Comparison of ENCODE assay signal across 13 mouse cellular contexts in genomic region chr6:85017011-85017410, GRCm38 (mm10). TPM values are rescaled to one million over a fixed set of nuclear protein-coding genes. Genes with fewer than 3 reads are reported as not detected.
DNase-seq lines count a peak whose midpoint lies in the region; ATAC-seq and TF ChIP-seq lines count a peak whose summit lies in the region.
"Had no signal": no experiment of that assay in that cellular context is flagged by ENCODE, and none has a peak within 500 bp of the region (broad histone marks: within the 10 kb centered on the region; RNA-seq: fewer than 3 reads in every experiment).

No protein-coding gene starts in this region.

- H3K4me1 ChIP-seq in cerebellum, adult 2 months (ENCODE audit: control insufficient read depth, insufficient read depth, low read length): no peaks in the 10 kb centered on the region
- no peaks in the 10 kb centered on the region for H3K4me1 ChIP-seq in kidney, postnatal 0 days (replicated peaks; ENCODE audit: insufficient read depth, low read length)
- no peaks in the 10 kb centered on the region for H3K4me1 ChIP-seq in CH12.LX (ENCODE audit: control insufficient read depth in 1 of 2, insufficient read depth in 2 of 2)
- H3K4me1 ChIP-seq in embryonic facial prominence, embryonic 14.5 days (ENCODE audit: control insufficient read depth, insufficient read depth, low read length): no peaks in the 10 kb centered on the region
- H3K4me1 ChIP-seq: hindbrain, embryonic 10.5 days; limb, embryonic 15.5 days had no signal

- no peak overlapping the region for H3K4me3 ChIP-seq in cerebellum, adult 2 months (replicated peaks; ENCODE audit: insufficient read depth, low read depth, low read length)
- H3K4me3 ChIP-seq in kidney, postnatal 0 days (replicated peaks; ENCODE audit: low read depth, low read length): no peak overlapping the region
- H3K4me3 ChIP-seq in CH12.LX (replicated peaks in 1 of 3; ENCODE audit: low read depth in 2 of 3, low read length in 2 of 3, poor library complexity in 1 of 3): no peak overlapping the region
- H3K4me3 ChIP-seq in embryonic facial prominence, embryonic 14.5 days (ENCODE audit: low read depth, low read length): no peak overlapping the region
- H3K4me3 ChIP-seq: hindbrain, embryonic 10.5 days; limb, embryonic 15.5 days had no signal

- no peaks in the 10 kb centered on the region for H3K27me3 ChIP-seq in cerebellum, adult 2 months (ENCODE audit: control insufficient read depth, insufficient read depth, low read length)
- no peaks in the 10 kb centered on the region for H3K27me3 ChIP-seq in kidney, postnatal 0 days (ENCODE audit: insufficient read depth, low read length)
- H3K27me3 ChIP-seq in CH12.LX (replicated peaks): no peaks in the 10 kb centered on the region
- H3K27me3 ChIP-seq in embryonic facial prominence, embryonic 14.5 days (replicated peaks; ENCODE audit: control insufficient read depth, insufficient read depth, low read length): no peaks in the 10 kb centered on the region
- H3K27me3 ChIP-seq: limb, embryonic 15.5 days had no signal

- TF ChIP-seq CTCF in cerebellum, adult 2 months (IDR thresholded peaks at IDR 0.05; ENCODE audit: borderline replicate concordance, insufficient read depth, low read depth, low read length): 0 out of 2 replicates have a peak, but pooled peaks have one; percentile 14
- TF ChIP-seq CTCF in kidney, postnatal 0 days (IDR thresholded peaks at IDR 0.05; ENCODE audit: low read depth): peak; percentile 76
- TF ChIP-seq CTCF in CH12.LX (conservative IDR thresholded peaks at IDR 0.05 in 1 of 2, IDR thresholded peaks at IDR 0.05 in 1 of 2; ENCODE audit: low read depth in 2 of 2, low read length in 2 of 2): peak in 1 of 2 experiments; percentile 76; a peak in 2 of 4 replicates

- no peak overlapping the region for H3K9ac ChIP-seq in kidney, postnatal 0 days (ENCODE audit: low read depth, low read length)
- H3K9ac ChIP-seq in CH12.LX (ENCODE audit: insufficient read depth, low read depth): no peak overlapping the region
- H3K9ac ChIP-seq in embryonic facial prominence, embryonic 14.5 days (ENCODE audit: low read depth, low read length): no peak overlapping the region
- H3K9ac ChIP-seq: limb, embryonic 15.5 days had no signal

- no peaks in the 10 kb centered on the region for H3K36me3 ChIP-seq in kidney, postnatal 0 days (ENCODE audit: insufficient read depth, low read length)
- no peaks in the 10 kb centered on the region for H3K36me3 ChIP-seq in CH12.LX (replicated peaks in 1 of 2; ENCODE audit: control insufficient read depth in 1 of 2, insufficient read depth in 1 of 2, low read length in 1 of 2)
- no peaks in the 10 kb centered on the region for H3K36me3 ChIP-seq in embryonic facial prominence, embryonic 14.5 days (ENCODE audit: control insufficient read depth, insufficient read depth, low read length)
- H3K36me3 ChIP-seq: hindbrain, embryonic 10.5 days; limb, embryonic 15.5 days had no signal

- TF ChIP-seq RAD21 in CH12.LX (IDR thresholded peaks at IDR 0.05; ENCODE audit: low read depth, low read length): peak; percentile 84

- H3K27ac ChIP-seq in cerebellum, adult 2 months (ENCODE audit: insufficient read depth, low read length): no peak overlapping the region
- no peak overlapping the region for H3K27ac ChIP-seq in kidney, postnatal 0 days
- no peak overlapping the region for H3K27ac ChIP-seq in CH12.LX (ENCODE audit: insufficient read depth, low read depth)
- no peak overlapping the region for H3K27ac ChIP-seq in embryonic facial prominence, embryonic 14.5 days (replicated peaks; ENCODE audit: low read depth, low read length)
- H3K27ac ChIP-seq: hindbrain, embryonic 10.5 days; limb, embryonic 15.5 days had no signal

- H3K9me3 ChIP-seq in kidney, postnatal 0 days (replicated peaks; ENCODE audit: low read length): no peaks in the 10 kb centered on the region
- H3K9me3 ChIP-seq in CH12.LX (replicated peaks; ENCODE audit: low read length): no peaks in the 10 kb centered on the region
- no peaks in the 10 kb centered on the region for H3K9me3 ChIP-seq in embryonic facial prominence, embryonic 14.5 days (ENCODE audit: control insufficient read depth, low read length)
- H3K9me3 ChIP-seq: hindbrain, embryonic 10.5 days; limb, embryonic 15.5 days had no signal

- peak in 1 of 2 experiments; percentile 18 for DNase-seq in cerebellum, adult 2 months
- DNase-seq in cerebellum, adult 11-12 months: no peak
- DNase-seq in kidney, postnatal 0 days (ENCODE audit: low spot score): peak; percentile 65
- no peak for DNase-seq in kidney, adult 18-20 months
- peak; percentile 4 for DNase-seq in CH12.LX (ENCODE audit: extremely low read depth)
- DNase-seq in embryonic facial prominence, embryonic 14.5 days (ENCODE audit: low spot score): peak; percentile 61
- DNase-seq in adrenal gland, postnatal 10 days: no peak
- no peak for DNase-seq in right cerebral cortex, postnatal 25 days
- DNase-seq: B cell, adult 2 months; kidney, postnatal 4 days had no signal

- no peak overlapping the region for H3K4me2 ChIP-seq in kidney, postnatal 0 days (ENCODE audit: low read length)
- H3K4me2 ChIP-seq in CH12.LX (ENCODE audit: insufficient read depth, low read depth, poor library complexity, severe bottlenecking): no peak overlapping the region
- no peak overlapping the region for H3K4me2 ChIP-seq in embryonic facial prominence, embryonic 14.5 days (ENCODE audit: low read depth, low read length)
- H3K4me2 ChIP-seq: limb, embryonic 15.5 days; midbrain, embryonic 11.5 days had no signal

- WGBS in cerebellum, adult 2 months: 28% methylated on average over 2 of the region's 2 CpGs
- 39% methylated on average over 2 of the region's 2 CpGs for WGBS in kidney, postnatal 0 days
- WGBS in embryonic facial prominence, embryonic 14.5 days: 16% methylated on average over 2 of the region's 2 CpGs

- H3K79me2 ChIP-seq in CH12.LX (replicated peaks; ENCODE audit: control insufficient read depth, extremely low read depth, insufficient read depth, poor library complexity, severe bottlenecking): no peaks in the 10 kb centered on the region

- no peak for TF ChIP-seq POLR2A in cerebellum, adult 2 months (IDR thresholded peaks at IDR 0.05; ENCODE audit: borderline replicate concordance, insufficient read depth, low read length)
- TF ChIP-seq POLR2A in CH12.LX (IDR thresholded peaks at IDR 0.05; ENCODE audit: low read depth, low read length): no peak

- no peak for TF ChIP-seq EP300 in CH12.LX (IDR thresholded peaks at IDR 0.05; ENCODE audit: low read length)

- in situ Hi-C loops in CH12.LX (cut with MboI; ENCODE audit: low pct_ligation_motif_present, low pct_unique_long_range_greater_than_20kb, low sequenced_read_pairs): no loop called here

- no peak for ATAC-seq in kidney, postnatal 0 days (replicated peaks; ENCODE audit: low FRiP score, low read depth)
- no peak for ATAC-seq in embryonic facial prominence, embryonic 14.5 days (ENCODE audit: low read depth)

- dilution Hi-C loops in CH12.LX (cut with MboI; ENCODE audit: extremely low pct_ligation_motif_present, extremely low pct_unique_long_range_greater_than_20kb, low sequenced_read_pairs): no loop called here

TF ChIP-seq in CH12.LX, 34 proteins besides CTCF, POLR2A, EP300 and RAD21:
- TF ChIP-seq ELF1 (IDR thresholded peaks at IDR 0.05; ENCODE audit: low read depth, low read length) (no peak), ZC3H11A (IDR thresholded peaks at IDR 0.05; ENCODE audit: low read depth, low read length) (no peak), POLR2AphosphoS2 (IDR thresholded peaks at IDR 0.05; ENCODE audit: low read depth, low read length) (no peak), JUND (conservative IDR thresholded peaks at IDR 0.05; ENCODE audit: low read depth, low read length) (0 out of 2 replicates have a peak, but pooled peaks have one; percentile 14), RCOR1 (conservative IDR thresholded peaks at IDR 0.05; ENCODE audit: low read depth, low read length) (no peak), SMC3 (IDR thresholded peaks at IDR 0.05; ENCODE audit: low read depth, low read length) (peak; percentile 40), NELFE (IDR thresholded peaks at IDR 0.05; ENCODE audit: low read depth, low read length) (no peak), TCF12 (IDR thresholded peaks at IDR 0.05; ENCODE audit: low read depth, low read length) (no peak), KAT2A (IDR thresholded peaks at IDR 0.05; ENCODE audit: insufficient replicate concordance, low read length) (no peak), CHD1 (IDR thresholded peaks at IDR 0.05; ENCODE audit: low read depth, low read length) (no peak)

RNA-seq across cellular contexts. Expression of gene Exoc6b, which starts 52.3 kb away (rescaled TPM):
- 39.5 and 42.5 TPM in 2 replicates for polyA plus RNA-seq in cerebellum, adult 2 months (2012; rRNA removed)
- 16.7 and 17.1 TPM in 2 replicates for polyA plus RNA-seq in kidney, postnatal 0 days (2015; fragmentation: Nextera tagmentation; extraction: Ambion mirVana)
- 1.9 and 3.5 TPM in 2 replicates for total RNA-seq in CH12.LX (2012; rRNA removed)
- total RNA-seq in CH12.LX (2014; rRNA removed): 1.7 and 1.9 TPM in 2 replicates
- 5.2 and 6.2 TPM in 2 replicates for polyA plus RNA-seq in CH12.LX (2012; ENCODE audit: insufficient read length, low read depth)
- 29.9 and 33.0 TPM in 2 replicates for polyA plus RNA-seq in embryonic facial prominence, embryonic 14.5 days (2014; fragmentation: Nextera tagmentation; extraction: Ambion mirVana)
- 10 to 100 TPM; 27.3 to 40.3 TPM for total RNA-seq in adrenal gland, postnatal 10 days (2021)

Comparison
In these comparisons a context has a peak if more than half of its experiments do, and no peak if none do; other contexts are left out.
1. DNase-seq: peak in kidney, postnatal 0 days (single experiment), CH12.LX (single experiment) and embryonic facial prominence, embryonic 14.5 days (single experiment); none in cerebellum, adult 11-12 months (single experiment), kidney, adult 18-20 months (single experiment), adrenal gland, postnatal 10 days (single experiment) and right cerebral cortex, postnatal 25 days (single experiment).